Mouse (Mus musculus): ENCODE data around the gene Sept6.
"Not testable (repeated sequence)": the region's sequence is repeated elsewhere in the genome, so short reads cannot be mapped to it uniquely, and the experiment has no call there.

The Sept6 gene

DNA sequence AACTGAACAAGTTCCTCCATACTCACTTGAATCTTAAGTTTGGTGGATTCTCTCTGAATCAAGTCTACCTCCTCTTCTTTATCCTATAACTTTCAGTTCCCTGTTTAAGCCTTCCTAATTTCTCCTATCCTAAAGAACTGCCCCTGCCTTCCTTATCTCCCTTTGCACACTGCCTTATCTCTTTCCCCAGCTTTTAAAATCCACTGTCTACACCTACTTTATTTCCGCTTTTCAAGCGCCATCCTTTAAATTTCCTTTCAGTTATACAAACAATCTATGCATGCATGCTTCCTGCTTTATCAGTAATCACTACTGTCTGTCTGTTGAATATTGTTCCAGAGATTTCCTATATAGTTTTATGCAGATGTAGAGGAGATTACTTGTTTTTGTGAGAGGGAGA is 34.9 kb downstream of the Sept6 start:
- DNase-seq = no peak

GRCm38 (mm10) chrX:36941106-36941505 is 50.5 kb downstream of the Sept6 start:
- no peak for DNase-seq

DNA sequence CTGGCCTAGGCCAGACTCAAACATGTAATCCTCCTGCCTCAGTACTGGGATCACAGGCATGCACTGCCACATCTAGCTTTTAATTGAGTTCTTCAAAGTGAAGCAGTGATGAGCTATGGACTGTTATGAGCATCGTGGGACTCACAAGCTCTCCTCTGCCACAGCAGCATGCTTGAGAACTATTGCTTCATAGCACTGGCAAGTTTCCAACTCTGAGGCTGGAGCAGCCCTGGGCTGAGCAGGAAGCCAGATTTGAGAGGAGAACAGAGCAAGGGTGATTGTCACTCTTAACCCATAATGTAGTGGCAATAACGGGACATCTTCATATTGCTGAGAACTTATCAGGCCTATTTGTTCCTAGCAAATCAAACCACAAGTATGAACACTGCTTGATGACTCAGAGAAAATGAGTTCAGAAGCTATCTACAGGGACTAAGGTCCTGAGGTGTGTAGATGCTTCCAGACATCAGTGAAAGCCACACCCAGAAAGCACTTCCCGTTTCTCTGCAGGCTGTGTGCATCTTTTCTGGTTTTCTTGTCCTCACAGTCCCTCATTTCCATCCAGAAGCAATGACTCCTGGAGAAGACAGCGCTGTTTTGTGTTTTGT is 51.7 kb downstream of the Sept6 start:
- peak; percentile 19 for DNase-seq

DNA sequence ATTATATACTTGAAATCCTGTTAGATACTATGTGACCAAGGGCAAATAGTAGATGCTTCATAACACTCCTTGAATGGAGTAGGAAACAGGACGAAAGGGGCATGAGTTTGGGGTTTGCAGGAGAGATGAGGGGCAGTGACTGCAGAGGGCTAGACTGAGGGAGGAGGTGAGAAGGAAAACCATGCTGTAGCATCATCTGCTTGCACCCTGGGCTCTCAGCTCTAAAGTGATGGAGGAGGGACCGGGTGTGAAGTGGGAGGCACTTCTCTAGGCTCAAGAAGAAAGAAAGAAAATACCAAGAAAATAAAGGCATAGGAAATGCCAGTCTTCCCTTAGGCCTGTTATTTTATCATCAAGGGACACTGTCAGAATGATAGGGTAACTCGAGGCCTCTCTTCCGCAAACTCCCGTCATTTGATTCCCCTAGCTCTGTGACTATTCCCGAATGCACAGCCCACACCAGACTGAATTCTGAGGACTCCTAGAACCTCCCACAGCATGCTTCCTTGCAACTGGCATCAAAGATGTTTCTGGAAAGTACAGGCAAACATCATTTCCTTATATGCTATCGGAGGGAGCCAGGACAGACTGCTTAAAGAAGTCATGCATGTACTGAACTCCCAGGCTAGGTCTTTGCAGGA is 56.1 kb downstream of the Sept6 start:
- DNase-seq = no peak

GRCm38 (mm10) chrX:36930574-36930973 is 61.0 kb downstream of the Sept6 start:
- DNase-seq = no peak

DNA sequence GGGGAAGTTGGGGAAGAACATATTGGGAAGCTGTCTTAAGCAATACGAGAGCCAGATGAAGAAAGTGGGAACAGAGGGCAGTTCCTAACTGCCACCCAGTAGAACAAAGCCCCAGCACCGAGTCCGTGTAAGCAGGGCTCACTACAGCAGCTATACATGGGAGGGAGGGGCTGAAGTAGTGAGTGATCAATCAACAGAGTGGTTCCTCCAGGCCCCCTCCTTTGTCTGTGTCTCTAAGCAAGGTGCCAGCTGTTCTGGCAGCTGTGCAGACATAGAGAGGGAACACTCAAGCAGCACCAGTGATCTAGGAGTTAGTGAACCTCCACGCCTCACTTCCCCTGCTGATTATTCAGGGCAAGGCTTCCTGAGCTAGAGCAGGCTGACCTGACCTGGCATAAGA is 61.9 kb downstream of the Sept6 start:
- no peak for DNase-seq

DNA sequence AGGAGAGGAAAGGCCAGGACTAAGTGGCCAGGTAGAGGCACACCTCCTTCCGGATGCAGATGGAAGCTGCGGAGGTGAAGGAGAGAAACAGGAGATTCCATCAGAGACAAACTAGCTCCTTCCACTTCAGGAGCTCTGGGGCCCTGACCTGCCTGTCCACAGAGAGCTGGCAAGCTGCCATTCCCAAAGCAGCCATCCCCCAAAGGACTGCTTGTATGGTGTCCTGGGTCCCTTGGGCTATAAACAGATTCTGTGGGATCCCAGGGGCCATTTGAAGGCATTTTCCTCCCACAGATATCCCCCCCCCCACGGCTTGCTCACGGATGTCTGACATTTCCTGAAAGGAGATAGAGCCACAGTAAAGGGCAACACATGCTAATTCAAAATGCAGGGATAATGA is 62.8 kb downstream of the Sept6 start:
- DNase-seq = no peak

DNA sequence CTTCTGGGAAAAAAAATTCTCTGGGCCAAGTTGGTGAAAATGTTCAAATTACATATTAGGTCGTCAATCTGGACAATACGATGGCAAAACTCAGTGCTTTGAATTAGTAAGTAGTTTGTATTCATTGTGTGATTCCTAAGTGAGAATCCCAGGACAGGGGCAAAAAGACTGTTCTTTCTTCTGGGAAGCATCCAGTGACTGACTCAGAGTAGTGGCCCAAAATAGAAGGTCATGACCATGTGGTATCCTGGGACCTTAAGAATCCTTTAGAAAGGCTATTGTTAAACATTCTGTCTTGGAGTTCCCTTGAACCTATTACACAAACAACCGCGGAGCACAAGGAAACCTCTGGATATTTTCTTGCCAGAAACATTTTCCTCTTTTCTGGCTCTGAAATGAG is 70.2 kb downstream of the Sept6 start:
- DNase-seq = no peak

DNA sequence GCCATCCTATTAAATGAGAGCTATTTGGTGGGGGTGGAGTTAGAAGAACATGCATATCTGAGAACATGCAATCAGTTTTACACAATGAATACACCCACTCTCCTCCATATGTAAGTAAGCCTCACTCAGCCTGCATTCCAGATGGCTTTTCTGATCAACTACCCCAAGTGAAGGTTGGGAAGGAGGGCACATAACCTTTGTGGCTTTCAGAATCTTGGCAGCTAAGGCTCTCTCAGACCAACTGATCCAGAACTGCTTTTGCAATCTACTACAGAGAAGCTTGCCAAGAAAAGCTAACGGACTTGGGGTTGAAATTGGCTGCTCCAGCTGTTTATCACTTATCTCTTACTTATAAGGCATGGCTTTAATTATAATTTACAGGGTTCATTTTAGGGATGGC is 73.8 kb downstream of the Sept6 start:
- DNase-seq = no peak

DNA sequence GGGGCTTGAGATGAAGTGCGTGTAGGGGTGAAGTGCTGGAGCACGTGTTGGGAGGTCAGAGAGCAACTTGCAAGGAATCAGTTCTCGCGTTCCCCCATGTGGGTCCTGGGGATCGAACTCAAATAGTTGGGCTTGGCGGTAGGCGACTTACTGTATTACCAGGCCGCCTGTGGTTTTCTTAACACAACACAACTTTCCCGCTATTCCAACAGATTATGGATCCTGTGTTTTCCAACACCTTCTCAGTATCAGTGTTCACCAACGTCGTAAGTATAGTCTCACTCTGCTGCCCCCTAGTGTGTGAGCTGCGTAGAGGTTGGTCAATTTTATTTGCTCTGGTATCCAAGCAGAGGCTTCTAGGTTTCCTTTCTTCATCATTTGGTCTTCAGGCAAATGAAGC is 80.3 kb downstream of the Sept6 start:
- peak; percentile 42 for DNase-seq

- DNase-seq = no peak
Measured at GRCm38 (mm10) chrX:36906539-36906938, 85.1 kb downstream of the Sept6 start.

- DNase-seq = peak; percentile 91
Measured at GRCm38 (mm10) chrX:36903115-36903768, 88.4 kb downstream of the Sept6 start.

GRCm38 (mm10) chrX:36902321-36903114 is 89.1 kb downstream of the Sept6 start, which contains the start of gene Nkrf:
Nkrf (minus strand) TSS chrX:36902899.
- DNase-seq = peak; percentile 34

DNA sequence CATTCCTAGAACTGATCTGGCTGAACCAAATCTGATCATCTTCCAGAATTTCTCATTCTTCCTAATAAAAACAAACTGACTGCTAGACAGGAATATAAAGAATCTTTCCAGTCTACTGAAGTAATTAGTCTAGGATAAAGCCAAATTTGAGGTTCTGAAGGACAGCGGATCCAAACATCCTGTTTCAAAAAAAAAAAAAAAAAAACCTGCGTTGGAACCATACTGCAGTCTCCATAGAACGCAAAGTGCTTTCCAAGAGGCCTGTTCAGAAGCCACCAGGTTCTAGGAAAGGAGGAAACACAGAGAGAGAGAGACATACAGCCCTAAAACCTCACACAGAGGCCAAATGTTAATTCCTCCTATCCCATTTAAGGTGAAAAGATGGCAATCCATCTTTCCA is 89.9 kb downstream of the Sept6 start:
- DNase-seq = no peak

DNA sequence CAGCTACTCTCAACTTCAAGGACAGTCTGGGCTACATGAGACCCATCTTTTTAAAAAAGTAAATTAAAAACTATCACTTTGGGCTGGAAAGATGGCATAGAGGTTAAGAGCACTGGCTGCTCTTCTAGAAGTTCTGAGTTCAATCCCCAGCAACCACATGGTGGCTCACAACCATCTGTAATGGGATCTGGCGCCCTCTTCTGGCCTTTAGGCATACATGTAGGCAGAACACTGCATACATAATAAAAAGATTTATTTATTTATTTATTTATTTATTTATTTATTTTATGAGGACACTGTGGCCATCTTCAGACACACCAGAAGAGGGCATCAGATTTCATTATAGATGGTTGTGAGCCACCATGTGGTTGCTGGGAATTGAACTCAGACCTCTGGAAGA is 92.7 kb downstream of the Sept6 start:
- DNase-seq = not testable (repeated sequence)

- no peak for DNase-seq
Measured at GRCm38 (mm10) chrX:36884719-36885118, 106.9 kb downstream of the Sept6 start.

DNA sequence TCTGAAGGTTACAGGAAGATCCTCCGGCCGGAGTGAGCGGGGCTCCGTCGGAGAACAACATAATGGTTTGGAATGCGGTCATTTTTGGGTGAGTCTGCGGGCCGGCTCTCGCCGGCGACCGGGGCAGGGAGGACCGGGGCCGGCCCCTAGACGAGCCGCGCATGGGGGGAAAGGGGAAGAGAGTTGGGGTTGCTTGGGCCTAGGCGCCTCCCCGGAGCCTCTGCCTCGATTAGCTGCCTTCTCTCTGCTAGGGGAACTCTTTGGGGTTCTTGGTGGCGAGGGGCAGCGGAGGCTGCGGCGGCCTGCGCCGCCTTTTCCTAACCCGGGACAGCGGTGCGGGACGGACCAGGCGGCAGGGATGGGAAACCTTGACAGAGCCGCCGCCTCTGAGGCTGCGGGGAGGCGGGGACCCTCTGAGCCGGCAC is 116.9 kb downstream of the Sept6 start:
- DNase-seq = no peak

DNA sequence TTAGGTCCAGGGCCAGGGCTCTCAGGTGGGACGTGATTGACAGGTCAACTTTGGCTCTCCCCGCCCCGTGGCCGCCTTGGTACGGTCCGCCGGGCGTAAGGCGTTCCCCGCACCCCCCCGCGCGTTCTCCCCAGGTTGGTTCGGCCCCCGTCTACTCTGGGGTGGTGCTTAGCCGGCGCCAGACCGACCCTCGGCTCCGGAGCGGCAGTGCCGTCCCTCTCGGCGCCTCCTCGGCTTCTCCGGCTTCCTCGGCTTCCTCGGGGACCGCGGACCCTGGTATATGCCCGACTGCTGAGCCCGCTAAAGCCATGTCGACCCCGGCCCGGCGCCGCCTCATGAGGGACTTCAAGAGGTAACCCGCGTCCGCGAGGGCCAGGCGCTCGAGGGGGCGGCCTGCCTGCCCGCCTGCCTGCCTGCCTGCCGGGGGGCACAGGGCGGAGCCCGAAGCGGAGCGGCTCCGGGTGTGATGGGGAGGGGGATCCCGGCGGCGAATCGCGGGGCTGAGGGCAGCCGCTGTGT is 117.4 kb downstream of the Sept6 start:
- peak; percentile 85 for DNase-seq

- no peak for DNase-seq
Measured at GRCm38 (mm10) chrX:36873765-36874164, 117.8 kb downstream of the Sept6 start, which contains the start of the genes Ube2a and C330007P06Rik. Ube2a (plus strand) TSS chrX:36873900. C330007P06Rik (minus strand) TSS chrX:36874111.

GRCm38 (mm10) chrX:36870372-36870771 is 121.2 kb downstream of the Sept6 start:
- no peak for DNase-seq

DNA sequence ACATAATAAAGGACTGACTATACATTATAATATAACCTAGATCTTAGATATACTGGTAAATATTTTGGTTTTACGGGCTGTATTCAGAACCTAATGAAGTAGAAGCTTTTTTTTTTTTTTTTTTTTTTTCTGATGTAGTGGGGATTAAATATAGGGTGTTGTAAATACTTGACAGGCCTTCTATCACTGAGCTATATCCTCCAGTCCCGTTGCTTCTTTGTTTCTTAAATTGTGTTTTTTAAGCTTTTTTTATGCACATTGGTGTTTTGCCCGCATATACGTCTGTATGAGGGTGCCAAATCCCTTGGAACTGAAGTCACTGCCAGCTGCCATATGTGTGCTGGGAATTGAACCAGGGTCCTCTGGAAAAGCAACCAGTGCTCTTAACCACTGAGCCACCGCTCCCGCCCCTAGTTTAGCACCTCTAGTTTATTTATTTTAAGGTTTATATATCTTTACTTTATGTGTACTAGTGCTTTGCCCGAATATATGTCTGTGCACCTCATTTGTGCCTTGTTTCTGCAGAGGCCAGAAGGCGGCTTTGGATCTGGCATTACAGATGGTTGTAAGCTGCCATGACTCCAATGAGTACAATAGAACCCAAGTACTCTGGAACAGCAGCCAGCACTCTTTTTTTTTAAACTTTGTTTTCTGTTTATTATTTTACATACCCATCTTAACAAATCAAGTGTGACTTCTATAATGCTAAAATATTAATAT is 126.8 kb downstream of the Sept6 start:
- no peak for DNase-seq
